Mouse (Mus musculus) thymus, postnatal 10 days (tissue): ENCODE results near the gene Prps1.
"Not testable (repeated sequence)": the region's sequence is repeated elsewhere in the genome, so short reads cannot be mapped to it uniquely, and the experiment has no call there.

Source experiments
- DNase-seq, 2 experiments: peaks; one replicate each; pipeline ENCODE4 v3.0.0; 2021; ENCODE audit warnings: low spot score in 2 of 2

The Prps1 gene

GRCm38 (mm10) chrX:140501401-140502301 is 45.2 kb downstream of the Prps1 start:
- DNase-seq, result no peak

GRCm38 (mm10) chrX:140503905-140504304 is 47.5 kb downstream of the Prps1 start:
- peak; percentile 49 to 76 for DNase-seq

- peak; percentile 80 to 84 for DNase-seq
These were observed 49.3 kb downstream of the Prps1 start for GRCm38 (mm10) chrX:140505497-140506238.

- no peak for DNase-seq
These were observed 50.2 kb downstream of the Prps1 start for GRCm38 (mm10) chrX:140506436-140507180.

- DNase-seq, result no peak
These were observed 51.0 kb downstream of the Prps1 start for GRCm38 (mm10) chrX:140507377-140507776.

- DNase-seq, result not testable (repeated sequence)
These were observed 52.4 kb downstream of the Prps1 start for GRCm38 (mm10) chrX:140508791-140509190.

- DNase-seq, result no peak
These were observed 53.4 kb downstream of the Prps1 start for GRCm38 (mm10) chrX:140509817-140510216.

- no peak for DNase-seq
These were observed 54.5 kb downstream of the Prps1 start for GRCm38 (mm10) chrX:140510696-140511429.

GRCm38 (mm10) chrX:140511687-140512651 is 55.6 kb downstream of the Prps1 start:
- no peak for DNase-seq

- DNase-seq, result no peak
These were observed 57.0 kb downstream of the Prps1 start for GRCm38 (mm10) chrX:140513379-140513778.

GRCm38 (mm10) chrX:140518351-140518750 is 61.9 kb downstream of the Prps1 start:
- no peak for DNase-seq

- peak; percentile 60 to 76 for DNase-seq
These were observed 64.0 kb downstream of the Prps1 start for GRCm38 (mm10) chrX:140520146-140521102.

GRCm38 (mm10) chrX:140522071-140522765 is 65.8 kb downstream of the Prps1 start:
- no peak for DNase-seq

- no peak for DNase-seq
These were observed 67.8 kb downstream of the Prps1 start for GRCm38 (mm10) chrX:140524231-140524630.
